Mouse (Mus musculus) neural tube, embryonic 14.5 days (tissue): ENCODE results near the gene Cacng8. TPM values are rescaled to one million over a fixed set of nuclear protein-coding genes. Genes with fewer than 3 reads are reported as not detected.

Experiments used
- ATAC-seq: fragments of 200-750 bp; cut with Nextera tagmentation; 2 replicates; pipeline ENCODE4 v1.8.0; 2017; ENCODE audit warnings: low read depth, mild to moderate bottlenecking, moderate TSS enrichment, moderate library complexity
- H3K27ac ChIP-seq: fragments of 300-500 bp; sonication (generic); 2 replicates; pipeline ENCODE4 v1.5.1; 2014; ENCODE audit warnings: low read depth, mild to moderate bottlenecking, control low read depth, low read length, moderate library complexity, mixed read lengths
- H3K27me3 ChIP-seq: fragments of 300-500 bp; sonication (generic); 2 replicates; pipeline ENCODE4 v1.6.1; 2014; ENCODE audit warnings: low read length; ENCODE audit not compliant: control insufficient read depth, insufficient read depth
- H3K36me3 ChIP-seq: fragments of 300-500 bp; sonication (generic); 2 replicates; pipeline ENCODE4 v1.6.1; 2014; ENCODE audit warnings: low read length, mixed read lengths; ENCODE audit not compliant: control insufficient read depth, insufficient read depth
- H3K4me1 ChIP-seq: fragments of 300-500 bp; sonication (generic); 2 replicates; pipeline ENCODE4 v1.6.1; 2014; ENCODE audit warnings: low read length; ENCODE audit not compliant: control insufficient read depth, insufficient read depth
- H3K4me2 ChIP-seq: fragments of 300-500 bp; sonication (generic); 2 replicates; pipeline ENCODE4 v1.6.1; 2014; ENCODE audit warnings: mild to moderate bottlenecking, low read depth, low read length, control low read depth
- H3K4me3 ChIP-seq: fragments of 300-500 bp; sonication (generic); 2 replicates; pipeline ENCODE4 v1.5.1; 2014; ENCODE audit warnings: low read depth, low read length, control low read depth, mixed read lengths
- H3K9ac ChIP-seq: fragments of 300-500 bp; sonication (generic); replicated peaks from 2 replicates; pipeline ENCODE4 v1.6.1; 2014; ENCODE audit warnings: low read depth, mild to moderate bottlenecking, control low read depth, low read length, mixed read lengths
- H3K9me3 ChIP-seq: fragments of 300-500 bp; sonication (generic); 2 replicates; pipeline ENCODE4 v1.6.1; 2016; ENCODE audit warnings: low read length; ENCODE audit not compliant: control insufficient read depth
- WGBS: fragments of 180-500 bp; shearing (Covaris S2); extraction: QIAGEN DNeasy Blood & Tissue Kit; methylation state at CpG from one replicate; pipeline ENCODE4 v1.1.7; 2014; 5-methylcytosine and 5-hydroxymethylcytosine counted together
- polyA plus RNA-seq: library from polyadenylated mRNA; unstranded; fragments of >200 nt; fragmentation: Nextera tagmentation; extraction: Ambion mirVana; gene quantifications from 2 replicates; pipeline ENCODE4 v1.2.1, GENCODE M21; 2014

Cacng8 gene
- 12.9 and 13.5 TPM in 2 replicates for polyA plus RNA-seq

DNA sequence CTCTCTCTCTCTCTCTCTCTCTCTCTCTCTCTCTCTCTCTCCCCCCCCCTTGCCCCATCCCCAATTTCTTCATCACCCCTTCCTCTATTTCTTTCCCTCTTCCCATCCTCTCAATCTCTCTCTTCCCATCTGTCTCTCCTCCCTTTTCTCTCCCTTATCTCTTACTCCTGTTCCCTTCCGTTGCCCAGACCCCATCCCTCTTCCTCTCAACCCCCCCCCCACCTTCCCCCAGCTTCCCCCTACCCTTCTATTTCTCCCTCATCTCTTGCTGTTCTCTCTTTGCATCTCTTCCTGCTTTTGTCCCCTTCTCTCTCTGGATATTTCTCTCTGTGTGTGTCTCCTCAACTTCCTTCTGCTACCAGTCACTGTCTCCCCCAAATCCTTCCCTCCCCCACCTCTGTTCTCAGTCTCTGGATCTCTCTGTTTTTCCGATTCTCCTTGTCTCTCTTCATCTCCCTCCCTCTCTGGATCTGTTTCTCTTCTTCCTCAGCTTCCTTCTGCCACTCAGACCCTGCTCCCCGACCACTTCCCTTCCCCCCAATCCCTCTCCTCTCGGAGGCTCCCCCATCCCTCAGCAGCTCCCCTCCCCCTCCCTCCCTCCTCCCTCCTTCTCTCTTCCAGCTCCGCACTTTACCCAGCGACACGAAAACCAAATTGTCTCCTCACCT lies at the start of gene Cacng8:
Cacng8 (plus strand) TSS at position 271 of the 668 bp plus-strand sequence.
- 0% methylated on average over 7 of the region's 7 CpGs for WGBS

DNA sequence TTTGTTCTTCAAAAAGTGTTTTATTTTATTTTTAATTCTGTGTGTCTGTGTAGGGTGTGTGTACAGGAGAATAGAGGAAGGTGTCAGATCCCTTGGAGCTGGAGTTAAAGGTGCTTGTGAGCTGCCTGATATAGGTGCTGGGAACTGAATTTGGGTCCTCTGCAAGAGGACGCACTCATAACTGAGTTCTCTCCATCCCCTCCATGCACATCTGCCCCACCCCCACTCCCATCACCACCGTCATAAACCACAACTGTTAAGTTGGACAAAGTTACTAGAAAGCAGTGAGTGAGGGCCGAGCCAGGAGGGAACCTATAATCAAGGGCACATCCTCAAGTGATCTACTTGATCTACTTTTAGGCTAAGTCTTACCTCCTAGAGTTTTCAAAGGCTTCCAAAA lies 46.6 kb upstream of the Cacng8 start:
- Histone ChIP-seq H3K9me3 (no peaks in the 10 kb centered on the region), H3K4me3 (no peak overlapping the region), H3K27me3 (no peaks in the 10 kb centered on the region), H3K36me3 (peaks cover 32% of the 10 kb centered on the region), H3K4me1 (no peaks in the 10 kb centered on the region), H3K27ac (no peak overlapping the region), H3K9ac (no peak overlapping the region), H3K4me2 (no peak overlapping the region)
- WGBS = 94% methylated on average over 3 of the region's 3 CpGs
- ATAC-seq = no peak

More for the DNA sequence above, at the start of gene Cacng8:
- H3K27ac ChIP-seq = no peak within 1 kb of the TSS
- no peaks in the 10 kb centered on the region for H3K9me3 ChIP-seq
- H3K4me3 ChIP-seq = peak within 1 kb of the TSS; percentile 51
- H3K36me3 ChIP-seq = peaks cover 6% of the 10 kb centered on the region; the same call in 1 of the 2 replicates
- H3K4me2 ChIP-seq = peak within 1 kb of the TSS; percentile 74
- peak; percentile 33; the same call in 1 of the 2 replicates for ATAC-seq
- H3K9ac ChIP-seq = peak within 1 kb of the TSS; percentile 54; the same call in 1 of the 2 replicates
- H3K4me1 ChIP-seq = peaks cover 17% of the 10 kb centered on the region; the same call in 1 of the 2 replicates
- no peaks in the 10 kb centered on the region for H3K27me3 ChIP-seq

- no peak for ATAC-seq
- no peak overlapping the region for H3K9ac ChIP-seq
- no peaks in the 10 kb centered on the region for H3K9me3 ChIP-seq
- H3K4me2 ChIP-seq = no peak overlapping the region
- no peak overlapping the region for H3K4me3 ChIP-seq
- no peak overlapping the region for H3K27ac ChIP-seq
- no peaks in the 10 kb centered on the region for H3K27me3 ChIP-seq
- no peaks in the 10 kb centered on the region for H3K4me1 ChIP-seq
- 94% methylated on average over 3 of the region's 3 CpGs for WGBS
- peaks cover 32% of the 10 kb centered on the region for H3K36me3 ChIP-seq
These were observed 45.2 kb upstream of the Cacng8 start for GRCm38 (mm10) chr7:3345301-3345700.

GRCm38 (mm10) chr7:3347366-3348287 lies 42.9 kb upstream of the Cacng8 start:
- Histone ChIP-seq H3K4me2 (no peak overlapping the region), H3K27ac (no peak overlapping the region), H3K36me3 (peaks cover 23% of the 10 kb centered on the region), H3K4me1 (no peaks in the 10 kb centered on the region), H3K27me3 (no peaks in the 10 kb centered on the region), H3K9ac (no peak overlapping the region), H3K4me3 (no peak overlapping the region), H3K9me3 (no peaks in the 10 kb centered on the region)
- no peak for ATAC-seq
- 49% methylated on average over 20 of the region's 20 CpGs for WGBS

GRCm38 (mm10) chr7:3348326-3348725 lies 42.2 kb upstream of the Cacng8 start:
- Histone ChIP-seq H3K27ac (no peak overlapping the region), H3K36me3 (peaks cover 25% of the 10 kb centered on the region), H3K4me1 (no peaks in the 10 kb centered on the region), H3K4me3 (no peak overlapping the region), H3K9ac (no peak overlapping the region), H3K4me2 (no peak overlapping the region), H3K27me3 (no peaks in the 10 kb centered on the region), H3K9me3 (no peaks in the 10 kb centered on the region)
- ATAC-seq = no peak
- 66% methylated on average over 5 of the region's 5 CpGs for WGBS

DNA sequence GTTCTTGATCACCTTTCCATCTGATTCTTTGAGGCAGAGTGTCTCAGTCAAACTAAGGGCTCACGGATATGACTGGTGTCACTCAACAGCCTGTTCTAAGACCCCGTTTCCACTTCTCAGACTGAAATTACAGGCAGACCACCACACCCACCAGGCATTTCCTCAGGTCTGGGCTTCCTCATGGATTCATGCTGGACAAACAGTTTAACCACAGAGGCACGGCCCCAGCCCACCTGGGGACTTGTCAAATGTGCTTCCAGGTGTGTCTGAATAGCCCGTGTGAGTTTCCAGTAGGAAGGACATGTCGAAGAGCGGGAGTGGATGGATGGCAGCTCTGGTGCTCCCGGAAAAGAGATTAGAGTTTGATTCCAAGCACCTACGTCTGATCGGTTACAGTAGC lies 40.7 kb upstream of the Cacng8 start:
- Histone ChIP-seq H3K36me3 (peaks cover 21% of the 10 kb centered on the region), H3K27ac (no peak overlapping the region), H3K4me3 (no peak overlapping the region), H3K27me3 (no peaks in the 10 kb centered on the region), H3K9ac (no peak overlapping the region), H3K9me3 (no peaks in the 10 kb centered on the region), H3K4me2 (no peak overlapping the region), H3K4me1 (no peaks in the 10 kb centered on the region)
- WGBS = 95% methylated on average over 9 of the region's 9 CpGs
- ATAC-seq = no peak

GRCm38 (mm10) chr7:3351536-3351935 lies 38.9 kb upstream of the Cacng8 start:
- no peaks in the 10 kb centered on the region for H3K9me3 ChIP-seq
- no peaks in the 10 kb centered on the region for H3K4me1 ChIP-seq
- no peak for ATAC-seq
- WGBS = 100% methylated on average over 1 of the region's 1 CpGs
- H3K27me3 ChIP-seq = no peaks in the 10 kb centered on the region
- H3K4me3 ChIP-seq = no peak overlapping the region
- H3K27ac ChIP-seq = no peak overlapping the region
- H3K36me3 ChIP-seq = peaks cover 16% of the 10 kb centered on the region
- no peak overlapping the region for H3K9ac ChIP-seq
- no peak overlapping the region for H3K4me2 ChIP-seq

- 79% methylated on average over 6 of the region's 6 CpGs for WGBS
- Histone ChIP-seq H3K4me2 (no peak overlapping the region), H3K36me3 (peaks cover 9% of the 10 kb centered on the region; the same call in 1 of the 2 replicates), H3K9ac (no peak overlapping the region), H3K9me3 (no peaks in the 10 kb centered on the region), H3K27me3 (no peaks in the 10 kb centered on the region), H3K4me1 (no peaks in the 10 kb centered on the region), H3K4me3 (no peak overlapping the region), H3K27ac (no peak overlapping the region)
- ATAC-seq = no peak
These were observed 35.6 kb upstream of the Cacng8 start for GRCm38 (mm10) chr7:3354850-3355249.

- ATAC-seq = no peak
- Histone ChIP-seq H3K4me2 (no peak overlapping the region), H3K4me3 (no peak overlapping the region), H3K9me3 (no peaks in the 10 kb centered on the region), H3K4me1 (no peaks in the 10 kb centered on the region), H3K36me3 (no peaks in the 10 kb centered on the region; the same call in 1 of the 2 replicates), H3K9ac (no peak overlapping the region), H3K27ac (no peak overlapping the region; the same call in 1 of the 2 replicates), H3K27me3 (no peaks in the 10 kb centered on the region)
- 93% methylated on average over 1 of the region's 1 CpGs for WGBS
These were observed 29.8 kb upstream of the Cacng8 start for GRCm38 (mm10) chr7:3360678-3361077.
